Mouse (Mus musculus) liver, embryonic 14.5 days (tissue): Measurements from ENCODE around the gene Bcl11a.

Experiments used
- CTCF ChIP-seq: IDR thresholded peaks from 2 replicates; pipeline ENCODE4 v1.5.1; 2016; ENCODE audit warnings: antibody characterized with exemption, low read depth, control low read depth
- EP300 ChIP-seq: IDR thresholded peaks from 2 replicates; pipeline ENCODE4 v1.6.1; 2016; ENCODE audit warnings: antibody characterized with exemption, low read depth

DNA sequence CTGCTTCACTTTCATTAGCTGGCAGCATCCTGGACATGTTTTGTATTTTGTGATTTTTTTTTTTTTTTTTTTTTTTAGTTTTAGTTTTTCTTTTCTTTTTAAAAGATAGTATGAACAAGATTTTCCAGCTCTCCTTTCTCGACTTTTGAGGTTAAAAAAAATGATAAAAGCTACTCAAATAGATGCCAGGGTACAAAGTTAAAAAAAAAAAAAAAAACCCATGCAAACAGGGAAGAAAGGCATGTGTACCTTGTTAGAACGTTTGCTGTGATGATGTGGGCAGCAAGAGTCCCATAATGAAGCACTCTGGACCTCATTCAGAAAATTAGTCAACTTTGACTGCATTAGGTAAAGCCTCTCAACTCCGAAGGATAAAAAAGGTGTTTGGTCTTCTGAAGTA lies 6.2 kb downstream of the Bcl11a start:
- no peak for TF ChIP-seq CTCF
- no peak for TF ChIP-seq EP300
